Mouse (Mus musculus) ES-E14 (cell line): ENCODE data around the gene Pak4. TPM values are rescaled to one million over a fixed set of nuclear protein-coding genes. Genes with fewer than 3 reads are reported as not detected.

Experiments
- DNase-seq: peaks from one replicate; pipeline ENCODE4 v3.0.0-alpha.2; 2013; ENCODE audit warnings: low read depth, low spot score
- H3K27ac ChIP-seq: 2 replicates; pipeline ENCODE4 v1.5.1; 2012; ENCODE audit warnings: low read depth, mild to moderate bottlenecking, low read length, moderate library complexity, mixed read lengths; ENCODE audit not compliant: poor library complexity, insufficient read depth, severe bottlenecking
- H3K36me3 ChIP-seq: 2 replicates; pipeline ENCODE4 v1.6.1; 2012; ENCODE audit warnings: mild to moderate bottlenecking, low read length, moderate library complexity, mixed read lengths; ENCODE audit not compliant: control insufficient read depth, poor library complexity, insufficient read depth, severe bottlenecking
- H3K4me1 ChIP-seq, 2 experiments: fragments of 150-350 bp in 1 of 2; sonication (generic) in 1 of 2; 2 replicates each; pipeline ENCODE4 v1.6.1; 2012; ENCODE audit warnings: low read length in 2 of 2, mild to moderate bottlenecking in 1 of 2, mixed read lengths in 1 of 2; ENCODE audit not compliant: control insufficient read depth in 2 of 2, insufficient read depth in 2 of 2, poor library complexity in 1 of 2
- H3K4me3 ChIP-seq, 2 experiments: fragments of 150-350 bp in 1 of 2; sonication (generic) in 1 of 2; 2 replicates each; pipeline ENCODE4 v1.5.1; 2012; ENCODE audit warnings: low read length in 2 of 2, low read depth in 1 of 2, mild to moderate bottlenecking in 1 of 2, mixed read lengths in 1 of 2; ENCODE audit not compliant: insufficient read depth in 1 of 2, poor library complexity in 1 of 2, severe bottlenecking in 1 of 2
- H3K9ac ChIP-seq: 2 replicates; pipeline ENCODE4 v1.6.1; 2012; ENCODE audit warnings: low read depth, mild to moderate bottlenecking, low read length, mixed read lengths; ENCODE audit not compliant: poor library complexity, insufficient read depth, severe bottlenecking
- H3K9me3 ChIP-seq: fragments of 150-350 bp; sonication (generic); 2 replicates; pipeline ENCODE4 v1.6.1; 2012; ENCODE audit warnings: low read depth, mild to moderate bottlenecking, low read length; ENCODE audit not compliant: control insufficient read depth, insufficient read depth
- CHD2 ChIP-seq: IDR thresholded peaks from 2 replicates; pipeline ENCODE4 v1.6.1; 2014; ENCODE audit warnings: mild to moderate bottlenecking, low read depth, low read length, inconsistent platforms
- HCFC1 ChIP-seq: IDR thresholded peaks from 2 replicates; pipeline ENCODE4 v1.6.1; 2012; ENCODE audit warnings: low read length, inconsistent platforms, borderline replicate concordance; ENCODE audit not compliant: insufficient read depth
- MAFK ChIP-seq: IDR thresholded peaks from 2 replicates; pipeline ENCODE4 v1.6.1; 2014; ENCODE audit warnings: mild to moderate bottlenecking, low read depth, low read length, inconsistent platforms; ENCODE audit not compliant: insufficient read depth
- ZC3H11A ChIP-seq: IDR thresholded peaks from 2 replicates; pipeline ENCODE4 v1.6.1; 2012; ENCODE audit warnings: low read depth, mild to moderate bottlenecking, inconsistent platforms, low read length, borderline replicate concordance
- ZNF384 ChIP-seq: IDR thresholded peaks from 2 replicates; pipeline ENCODE4 v1.6.1; 2012; ENCODE audit warnings: low read depth, low read length, inconsistent platforms
- in situ Hi-C, 2 experiments: fragments of 600-800 bp; cut with MboI; formaldehyde crosslinking; loops; one replicate each; pipeline ENCODE4 v1.15.1; 2025; ENCODE audit warnings: low sequenced_read_pairs in 2 of 2, inconsistent platforms in 1 of 2; ENCODE audit not compliant: unreplicated experiment in 2 of 2
- total RNA-seq: library from RNA; depleted of rRNA; stranded (reverse); fragments of 300-350 nt; gene quantifications from 2 replicates; pipeline ENCODE4 v1.2.3, GENCODE M21; 2012

Pak4 gene
- total RNA-seq, 1 experiment: 31.9 TPM

DNA sequence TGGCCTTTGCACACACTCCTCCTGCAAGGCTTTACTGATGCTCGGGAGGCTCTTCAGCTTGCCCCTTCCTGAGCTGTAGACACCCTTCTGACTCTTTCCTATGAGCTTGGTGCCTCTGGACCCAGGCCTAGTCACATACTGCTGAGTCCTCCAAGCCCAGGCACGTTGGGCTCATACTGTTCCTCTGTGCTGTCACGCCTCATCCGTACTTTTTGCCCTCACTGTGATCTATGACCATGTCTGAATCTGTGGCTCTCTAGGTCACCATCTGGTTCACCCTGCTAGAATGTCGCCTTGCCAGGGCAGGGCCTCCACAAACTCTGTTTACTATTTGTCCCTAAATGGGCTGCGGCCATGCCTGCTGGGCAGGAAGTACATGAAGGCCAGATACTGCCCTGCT, 44.9 kb downstream of the Pak4 start:
- in situ Hi-C loops: no loop called here
- H3K9ac ChIP-seq: no peak overlapping the region

DNA sequence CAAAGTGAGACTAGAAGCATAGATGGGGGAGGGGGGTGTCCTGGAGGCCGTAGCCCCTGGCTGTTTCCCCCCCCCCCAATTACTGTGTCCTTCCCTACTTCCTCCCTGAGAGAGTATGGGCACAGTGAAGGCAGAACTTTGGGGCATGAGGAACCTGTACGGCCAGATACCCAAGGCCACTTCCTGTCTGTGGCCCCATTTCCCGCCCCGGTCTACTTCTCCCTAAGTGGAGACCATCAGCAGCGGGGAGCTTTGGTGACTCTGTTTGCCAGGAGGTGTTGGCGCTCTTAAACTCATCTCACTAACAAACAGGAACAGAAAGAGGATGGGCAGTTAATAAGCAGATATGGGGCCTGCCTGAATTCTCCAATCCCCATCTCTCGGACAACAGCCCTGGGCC, 50.4 kb downstream of the Pak4 start:
- TF ChIP-seq ZC3H11A (no peak), CHD2 (no peak), MAFK (no peak), ZNF384 (no peak), HCFC1 (no peak)
- DNase-seq: no peak
- no peaks in the 10 kb centered on the region for H3K36me3 ChIP-seq
- H3K9ac ChIP-seq: no peak overlapping the region
- no peak overlapping the region for H3K4me3 ChIP-seq
- H3K27ac ChIP-seq: no peak overlapping the region
- in situ Hi-C loops: no loop called here
- peaks cover 2 to 20% of the 10 kb centered on the region in 2 experiments; a peak in 2 of 4 replicates for H3K4me1 ChIP-seq
- H3K9me3 ChIP-seq: no peaks in the 10 kb centered on the region

More for the DNA sequence above, 44.9 kb downstream of the Pak4 start:
- H3K27ac ChIP-seq: no peak overlapping the region
- TF ChIP-seq HCFC1 (no peak), MAFK (no peak), CHD2 (no peak), ZNF384 (no peak), ZC3H11A (no peak)
- no peaks in the 10 kb centered on the region for H3K36me3 ChIP-seq
- H3K4me1 ChIP-seq: peaks cover 5 to 25% of the 10 kb centered on the region in 2 experiments
- no peak for DNase-seq
- no peak overlapping the region for H3K4me3 ChIP-seq
- H3K9me3 ChIP-seq: no peaks in the 10 kb centered on the region

DNA sequence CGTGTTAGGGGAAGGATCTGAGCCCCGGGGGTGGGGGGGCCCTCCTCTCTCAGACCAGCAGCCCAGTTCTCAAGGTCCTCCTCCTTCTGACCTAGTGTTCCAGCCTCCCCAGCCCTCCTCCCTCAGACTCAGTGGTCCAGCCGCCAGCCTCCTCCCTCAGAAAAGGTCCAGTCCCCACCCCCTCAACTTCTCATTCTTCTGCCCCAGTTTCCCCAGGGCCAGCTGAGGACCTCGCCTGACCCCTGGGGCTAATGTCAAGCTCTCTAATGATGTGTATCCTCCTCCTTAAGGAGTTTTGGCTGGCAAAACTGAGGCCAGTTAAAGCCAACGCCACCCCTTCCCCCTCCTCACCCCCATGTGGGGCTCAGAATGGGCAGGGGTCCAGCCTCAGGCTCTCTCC, 50.8 kb downstream of the Pak4 start, which contains the start of gene Nccrp1:
Nccrp1 (minus strand) TSS at position 101 of the 400 bp plus-strand sequence.
- no peak for TF ChIP-seq CHD2
- TF ChIP-seq ZNF384: no peak
- no peak for TF ChIP-seq MAFK
- no peak for TF ChIP-seq ZC3H11A
- TF ChIP-seq HCFC1: no peak
- peaks cover 2 to 20% of the 10 kb centered on the region in 2 experiments; a peak in 2 of 4 replicates for H3K4me1 ChIP-seq
- H3K27ac ChIP-seq: no peak within 1 kb of the TSS
- no peak for DNase-seq
- peak within 1 kb of the TSS; percentile 63 to 64 for H3K4me3 ChIP-seq
- 0 out of 2 replicates have a peak within 1 kb of the TSS, but pooled peaks have one; percentile 4 for H3K9ac ChIP-seq
- no peaks in the 10 kb centered on the region for H3K36me3 ChIP-seq
- in situ Hi-C loops: no loop called here
- H3K9me3 ChIP-seq: no peaks in the 10 kb centered on the region

DNA sequence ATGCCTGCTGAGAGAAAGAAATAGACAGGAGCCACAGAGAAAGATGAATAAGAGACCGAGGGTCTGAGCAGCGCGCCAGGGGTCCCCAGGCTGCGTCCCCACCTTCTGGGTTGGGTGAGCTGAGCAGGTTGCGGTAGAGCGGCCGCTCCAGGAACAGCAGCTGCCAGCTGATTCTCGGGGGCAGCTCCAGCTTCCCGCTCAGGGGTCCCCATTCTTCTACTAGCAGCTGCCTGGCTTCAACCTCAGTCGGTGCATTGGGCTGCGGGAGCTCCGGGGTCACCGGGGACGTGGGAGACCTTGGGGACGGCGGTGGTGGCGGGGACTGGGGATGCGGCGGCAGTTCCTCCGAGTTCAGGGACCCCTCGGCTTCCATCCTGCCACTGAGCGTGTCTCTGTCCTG, 51.3 kb downstream of the Pak4 start:
- no peak for TF ChIP-seq CHD2
- no peak for TF ChIP-seq ZNF384
- TF ChIP-seq HCFC1: no peak
- TF ChIP-seq MAFK: no peak
- no peak for TF ChIP-seq ZC3H11A
- in situ Hi-C loops: no loop called here
- H3K27ac ChIP-seq: no peak overlapping the region
- H3K9me3 ChIP-seq: no peaks in the 10 kb centered on the region
- H3K9ac ChIP-seq: no peak overlapping the region
- H3K4me1 ChIP-seq: peaks cover 2 to 20% of the 10 kb centered on the region in 2 experiments; a peak in 2 of 4 replicates
- no peak for DNase-seq
- H3K4me3 ChIP-seq: peak overlapping the region; percentile 63 to 64
- no peaks in the 10 kb centered on the region for H3K36me3 ChIP-seq

DNA sequence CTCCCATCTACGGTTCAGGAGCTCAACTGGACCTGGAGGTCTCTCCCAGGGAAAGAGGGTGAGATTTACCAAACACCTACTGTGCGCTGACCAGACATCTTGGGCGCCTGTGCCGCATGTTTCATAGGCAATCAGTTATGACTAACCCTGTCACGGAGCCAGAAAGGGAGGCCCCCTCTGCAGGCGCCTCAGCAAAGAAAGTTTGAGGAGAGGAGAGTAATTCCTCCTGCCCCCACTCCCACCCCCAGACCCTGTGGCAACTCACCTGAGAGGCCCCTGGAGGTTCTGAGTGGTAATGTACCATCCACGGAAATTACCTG, 52.1 kb downstream of the Pak4 start:
- in situ Hi-C loops: no loop called here
- H3K4me3 ChIP-seq: no peak overlapping the region
- TF ChIP-seq MAFK (no peak), CHD2 (no peak), ZNF384 (no peak)

More for the DNA sequence above, 52.1 kb downstream of the Pak4 start:
- no peak overlapping the region for H3K27ac ChIP-seq
- H3K9me3 ChIP-seq: no peaks in the 10 kb centered on the region
- H3K9ac ChIP-seq: no peak overlapping the region
- H3K4me1 ChIP-seq: peaks cover 2 to 20% of the 10 kb centered on the region in 2 experiments; a peak in 2 of 4 replicates
- no peaks in the 10 kb centered on the region for H3K36me3 ChIP-seq
- DNase-seq: no peak
